Mouse (Mus musculus): ENCODE measurements around the gene Cpsf4.
A peak's percentile ranks its signal among the peaks of the same experiment; 100 is the strongest.
"Not testable (repeated sequence)": the region's sequence is repeated elsewhere in the genome, so short reads cannot be mapped to it uniquely, and the experiment has no call there.

The Cpsf4 gene

DNA sequence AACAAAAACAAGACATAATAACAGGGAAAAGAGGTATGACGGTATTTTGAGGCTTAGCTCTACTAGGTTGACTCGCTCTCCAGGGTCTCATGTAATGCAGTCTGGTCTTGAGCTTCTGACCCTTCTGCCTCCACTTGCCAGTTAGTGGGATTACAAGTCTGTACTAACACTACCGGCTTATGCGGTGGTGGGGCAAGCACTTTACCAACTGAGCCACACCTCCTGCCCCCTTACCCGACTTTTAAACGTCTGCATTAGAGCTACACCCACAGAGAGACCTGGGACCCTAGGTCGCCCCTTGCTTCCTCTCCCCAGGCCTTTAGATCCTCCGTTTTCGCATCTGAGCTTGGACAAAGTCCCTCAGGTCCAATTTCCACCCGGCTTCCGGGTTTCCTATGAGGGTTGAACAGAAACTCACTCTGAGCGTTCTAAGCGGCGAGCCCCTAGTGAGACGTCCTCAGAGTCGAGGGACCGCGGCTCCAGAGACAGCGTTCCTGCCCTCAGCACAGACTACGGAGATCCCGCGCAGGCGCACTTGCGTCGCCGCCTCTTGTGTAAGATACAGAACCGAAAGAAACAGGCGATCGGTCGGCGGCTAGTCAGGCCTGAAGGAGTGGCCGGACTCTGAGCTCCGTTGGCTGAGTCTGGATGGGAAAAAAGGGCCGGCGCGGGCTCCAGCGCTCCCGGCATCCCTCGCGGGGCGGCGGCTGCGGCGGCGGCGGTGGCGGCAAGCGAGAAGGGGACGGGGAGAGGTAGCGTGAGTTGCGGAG, at the start of gene Cpsf4, which contains the start of gene Ptcd1:
Gene Cpsf4 (plus strand): TSS at position 678 of the 770 bp plus-strand sequence.
Gene Ptcd1 (minus strand): TSS at position 573 of the 770 bp plus-strand sequence.
- peak; percentile 95 to 97 for DNase-seq

GRCm38 (mm10) chr5:145118005-145118404, 49.0 kb upstream of the Cpsf4 start:
- DNase-seq, result no peak

- DNase-seq, result no peak
These were observed 48.6 kb upstream of the Cpsf4 start for GRCm38 (mm10) chr5:145118461-145118860.

GRCm38 (mm10) chr5:145119385-145119784, 47.6 kb upstream of the Cpsf4 start:
- peak; percentile 62 to 64 for DNase-seq

DNA sequence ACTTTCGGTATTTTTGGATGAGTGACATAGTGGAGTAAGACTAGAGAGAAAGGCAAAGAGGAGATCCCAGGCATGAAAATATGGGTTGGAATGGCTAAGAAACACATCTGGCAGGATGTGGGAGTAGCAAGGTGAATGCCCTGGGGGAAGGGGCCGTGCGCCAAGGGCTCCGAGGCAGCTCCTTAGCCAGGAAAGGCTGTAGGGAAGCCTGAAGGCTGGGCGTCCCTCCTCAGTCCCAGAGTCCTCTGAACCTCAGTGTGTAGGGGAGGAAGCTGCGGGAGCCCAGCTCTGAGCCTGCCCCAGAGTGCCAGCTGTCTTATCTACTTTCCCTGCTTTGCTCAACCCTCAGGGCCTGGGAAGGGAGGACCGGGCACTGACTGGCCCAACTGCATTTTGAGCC, 46.1 kb upstream of the Cpsf4 start:
- no peak for DNase-seq

DNA sequence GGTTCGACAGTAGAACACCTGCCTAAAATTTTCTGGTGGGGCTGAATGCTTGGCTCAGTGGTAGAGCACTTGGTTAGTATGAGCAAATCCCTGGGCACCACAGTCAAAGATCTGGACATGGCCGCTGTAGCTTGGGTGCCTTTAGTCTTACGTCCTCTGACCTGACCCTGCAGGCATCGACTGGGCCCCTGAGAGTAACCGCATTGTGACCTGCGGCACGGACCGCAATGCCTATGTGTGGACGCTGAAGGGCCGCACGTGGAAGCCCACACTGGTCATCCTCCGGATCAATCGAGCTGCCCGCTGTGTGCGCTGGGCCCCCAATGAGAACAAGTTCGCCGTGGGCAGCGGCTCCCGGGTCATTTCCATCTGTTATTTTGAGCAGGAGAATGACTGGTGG, 43.6 kb upstream of the Cpsf4 start:
- DNase-seq, result no peak

- no peak for DNase-seq
These were observed 40.4 kb upstream of the Cpsf4 start for GRCm38 (mm10) chr5:145126580-145126979.

GRCm38 (mm10) chr5:145129124-145129523, 37.9 kb upstream of the Cpsf4 start:
- DNase-seq, result no peak

DNA sequence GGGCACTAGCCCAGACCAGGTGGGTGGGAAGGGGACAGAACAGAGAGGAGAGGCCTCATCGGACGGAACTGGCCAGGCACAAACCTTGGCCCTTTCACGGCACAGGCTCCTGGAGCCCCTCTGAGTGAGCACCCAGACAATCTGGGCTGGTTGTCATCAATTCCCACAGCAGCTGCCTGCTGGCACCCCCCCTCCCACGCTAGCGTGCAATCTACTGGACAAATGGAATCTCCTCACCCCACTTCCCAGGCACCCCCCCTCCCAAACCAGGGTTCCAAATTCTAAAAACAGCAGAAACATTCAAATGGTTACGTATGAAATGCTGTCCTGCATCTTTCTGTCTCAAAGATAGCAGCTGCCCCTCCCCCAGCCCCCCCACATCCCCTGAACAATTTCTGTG, 37.2 kb upstream of the Cpsf4 start:
- not testable (repeated sequence) for DNase-seq

GRCm38 (mm10) chr5:145130191-145130590, 36.8 kb upstream of the Cpsf4 start:
- DNase-seq, result no peak

DNA sequence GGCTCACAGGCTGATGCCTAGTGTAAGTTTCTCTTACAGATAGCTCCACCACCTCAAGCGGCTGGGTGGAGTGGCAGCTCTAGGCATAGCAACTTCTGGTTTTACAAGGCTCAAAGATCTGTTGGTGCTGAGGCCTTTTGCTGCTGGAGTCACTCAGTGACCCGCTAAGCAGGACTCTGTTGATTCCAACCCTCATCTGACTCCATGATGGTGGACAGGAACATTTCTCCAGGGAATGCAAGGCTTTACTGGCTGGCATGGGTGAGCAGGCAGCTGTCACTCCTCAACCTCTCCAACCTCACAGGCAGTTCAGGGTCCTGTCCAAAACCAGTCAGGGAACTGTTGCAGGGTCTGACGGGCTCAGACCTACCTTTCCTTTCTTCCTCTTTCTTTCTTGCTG, 36.0 kb upstream of the Cpsf4 start:
- DNase-seq, result no peak

- DNase-seq, result not testable (repeated sequence)
These were observed 33.7 kb upstream of the Cpsf4 start for GRCm38 (mm10) chr5:145133275-145133674.

GRCm38 (mm10) chr5:145138836-145139235, 28.2 kb upstream of the Cpsf4 start:
- no peak for DNase-seq

- peak; percentile 96 for DNase-seq
These were observed 27.2 kb upstream of the Cpsf4 start, which contains the start of the genes Pdap1 and Bud31 for GRCm38 (mm10) chr5:145139571-145140519. Gene Pdap1 (minus strand): TSS chr5:145140238. Gene Bud31 (plus strand): TSS chr5:145140362.

DNA sequence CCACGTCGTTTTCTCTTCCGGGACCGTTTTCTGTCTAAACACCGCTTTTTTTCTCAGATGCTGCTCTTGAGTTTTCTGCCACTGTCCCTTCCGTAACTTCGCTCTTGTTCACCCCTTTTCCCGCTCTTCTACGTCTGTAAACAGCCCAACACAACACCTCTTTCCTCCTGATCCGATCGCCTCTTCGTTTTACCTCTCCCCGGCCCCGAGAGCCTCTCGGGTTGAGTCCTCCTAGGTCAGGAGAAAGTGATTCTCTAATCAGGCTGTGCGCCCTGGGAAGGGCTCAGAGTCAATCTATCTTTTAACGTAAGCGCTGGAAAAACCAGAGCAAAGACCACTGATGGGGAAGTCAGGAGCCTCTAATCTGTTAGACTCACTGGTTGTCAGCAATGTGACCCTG, 26.4 kb upstream of the Cpsf4 start:
- peak; percentile 25 to 29 for DNase-seq

DNA sequence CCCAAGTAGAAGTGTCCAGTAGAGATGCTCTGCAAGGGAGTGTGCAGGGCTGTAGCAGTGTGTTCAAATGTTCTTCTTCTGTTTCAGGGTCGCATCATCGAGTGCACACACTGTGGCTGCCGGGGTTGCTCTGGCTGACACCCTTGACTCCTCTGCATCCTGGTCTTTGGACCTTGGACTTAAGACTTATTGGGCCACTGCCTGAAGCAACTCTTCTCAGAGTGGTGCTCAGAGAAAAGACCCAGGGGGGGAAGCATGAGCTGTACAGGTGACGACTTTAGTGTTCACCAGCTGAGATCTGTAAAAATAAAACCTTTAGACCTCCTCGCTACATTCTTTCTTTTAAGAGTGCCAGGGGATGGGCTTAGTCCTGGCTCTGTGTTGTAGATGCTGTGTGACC, 19.3 kb upstream of the Cpsf4 start:
- DNase-seq, result no peak

DNA sequence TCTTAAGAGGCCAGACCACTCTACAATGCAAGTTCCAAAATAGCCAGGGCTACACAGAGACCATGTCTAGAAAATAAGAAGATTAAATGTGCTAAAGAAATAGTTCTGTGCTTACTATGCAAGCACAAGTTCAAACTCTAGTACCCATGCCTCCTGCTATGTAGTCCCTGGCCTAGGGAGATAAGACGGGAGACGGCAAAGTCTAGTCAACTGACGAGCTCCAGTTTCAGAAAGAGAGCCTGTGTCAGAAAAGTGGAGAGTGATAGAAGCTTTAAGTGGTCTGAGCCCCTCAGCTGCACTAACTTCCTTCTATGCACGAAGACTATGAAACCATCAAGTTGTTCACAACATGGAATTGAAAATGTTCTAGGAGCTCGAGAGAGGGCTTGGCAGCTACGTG, 17.7 kb upstream of the Cpsf4 start:
- no peak for DNase-seq

GRCm38 (mm10) chr5:145152690-145153089, 14.3 kb upstream of the Cpsf4 start:
- DNase-seq, result no peak

DNA sequence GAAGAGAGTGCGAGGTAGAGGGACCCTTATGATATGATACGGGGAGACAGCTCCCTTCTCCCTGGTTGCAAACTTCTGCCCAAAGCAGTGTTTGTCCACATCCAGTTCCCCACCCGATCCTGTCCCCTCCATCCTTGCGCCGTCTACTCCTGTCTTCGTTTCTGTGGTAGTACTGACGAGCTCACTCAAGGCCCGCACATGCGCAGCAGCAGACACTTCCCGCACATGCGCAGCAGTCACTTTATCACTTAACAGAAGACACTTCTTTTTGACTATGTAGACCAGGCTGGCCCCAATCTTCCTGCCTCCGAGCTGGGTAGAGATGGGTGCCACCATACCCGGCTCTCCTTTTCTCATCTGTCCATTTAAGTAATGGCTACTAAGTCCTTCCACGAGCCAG, 5.7 kb upstream of the Cpsf4 start:
- no peak for DNase-seq

DNA sequence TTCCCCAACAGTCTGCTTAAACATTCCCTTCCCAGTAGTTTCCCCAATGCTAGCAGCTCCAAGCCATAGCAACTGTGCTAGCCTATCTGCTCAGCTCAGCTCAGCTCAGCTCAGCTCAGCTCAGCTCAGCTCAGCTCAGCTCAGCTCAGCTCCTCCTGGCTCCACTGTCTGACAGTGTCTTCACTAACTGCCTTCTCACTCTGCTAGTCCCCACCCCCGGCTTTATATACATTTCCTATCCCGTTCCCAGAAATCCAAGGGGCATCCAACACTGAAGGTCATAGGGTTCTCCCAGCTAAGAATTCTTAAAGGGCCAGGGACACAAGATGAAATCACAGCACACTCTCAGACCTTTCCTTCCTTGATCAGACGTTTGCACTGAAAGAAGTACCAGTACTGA, 2.3 kb upstream of the Cpsf4 start:
- DNase-seq, result no peak

DNA sequence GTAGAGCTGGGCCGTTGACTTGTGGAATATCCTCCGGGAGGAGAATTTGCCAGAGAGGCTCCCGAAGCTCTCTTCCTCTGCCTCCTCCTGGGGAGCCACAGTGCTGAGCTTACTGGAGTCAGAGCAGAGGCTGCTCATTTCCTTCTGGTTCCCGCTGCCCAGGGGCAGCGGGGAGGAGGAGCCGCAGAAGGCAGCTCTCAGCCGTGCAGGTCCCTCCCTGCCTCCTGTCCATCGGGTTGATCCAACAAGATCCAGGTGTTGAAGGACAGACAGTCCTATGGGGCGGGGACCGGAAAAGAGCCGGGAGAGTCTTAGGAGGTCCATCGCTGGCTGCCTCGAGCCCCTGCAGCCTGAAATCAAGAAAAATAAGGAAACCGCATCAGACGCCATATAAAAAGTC, 1.8 kb upstream of the Cpsf4 start:
- no peak for DNase-seq

DNA sequence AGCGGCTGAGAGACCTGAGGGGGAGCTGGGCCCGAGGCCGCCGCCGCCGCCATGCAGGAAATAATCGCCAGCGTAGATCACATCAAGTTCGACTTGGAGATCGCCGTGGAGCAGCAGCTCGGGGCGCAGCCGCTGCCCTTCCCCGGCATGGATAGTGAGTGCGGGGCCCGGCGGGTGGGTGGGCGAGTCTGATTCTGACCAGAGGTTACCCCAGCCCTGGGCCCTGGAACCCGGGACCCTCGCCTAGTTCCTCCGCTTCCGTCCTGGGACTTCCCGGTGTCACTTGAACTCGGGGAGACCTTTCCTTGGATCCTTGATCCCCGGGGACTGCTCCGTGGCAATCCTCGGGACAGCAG, 271 bp downstream of the Cpsf4 start:
- DNase-seq, result no peak

DNA sequence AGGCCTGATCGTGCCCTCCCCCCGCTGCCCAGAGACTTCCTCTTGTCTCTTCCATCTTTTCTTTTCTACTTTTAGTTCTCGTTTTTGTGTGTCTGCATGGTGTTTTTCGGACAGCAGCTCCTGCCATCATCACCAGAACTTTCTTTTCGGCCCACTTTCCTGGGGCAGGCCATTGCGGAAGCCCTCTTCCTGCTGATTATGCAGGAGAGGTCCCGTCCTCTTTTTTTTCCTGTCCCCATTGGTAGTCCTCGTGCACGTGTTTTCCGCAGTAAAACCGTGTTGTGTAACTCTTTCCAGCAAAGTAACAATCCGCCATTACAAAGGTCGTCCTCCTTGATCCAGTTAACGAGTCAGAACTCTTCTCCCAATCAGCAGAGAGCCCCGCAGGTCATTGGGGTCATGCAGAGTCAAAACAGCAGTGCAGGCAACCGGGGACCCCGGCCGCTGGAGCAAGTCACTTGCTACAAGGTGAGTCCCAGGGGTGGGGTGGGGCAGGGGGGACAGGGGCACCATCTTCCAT, 11.5 kb downstream of the Cpsf4 start:
- DNase-seq, result no peak

DNA sequence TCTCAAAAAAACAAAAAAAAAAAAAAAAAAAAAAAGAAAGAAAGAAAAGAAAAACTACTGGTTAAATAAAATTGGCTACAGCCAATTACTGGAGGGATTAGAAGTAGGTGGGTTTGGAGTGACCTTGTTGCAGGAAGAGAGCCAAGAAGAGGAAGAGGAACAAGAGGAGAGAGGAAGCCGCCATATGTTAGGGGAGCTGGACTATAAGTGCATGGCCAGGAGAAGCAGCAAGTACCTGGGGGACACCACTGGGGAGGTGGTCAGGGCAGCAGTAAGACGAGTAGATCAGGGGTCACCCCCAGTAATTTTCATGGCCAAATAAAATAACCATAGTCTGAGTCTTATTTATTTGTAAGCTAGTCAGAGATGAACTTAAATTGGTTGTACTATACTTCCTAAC, 18.2 kb downstream of the Cpsf4 start:
- no peak for DNase-seq
